Mouse (Mus musculus) T-helper 17 cell (primary cell): ENCODE measurements around the gene Rasl2-9.
"Not testable (repeated sequence)": the region's sequence is repeated elsewhere in the genome, so short reads cannot be mapped to it uniquely, and the experiment has no call there.

ENCODE experiments used
- in situ Hi-C, 2 experiments: fragments of 300-600 bp; cut with MboI, MseI; formaldehyde crosslinking; loops; 1 replicate in 1 of 2; 2 replicates in 1 of 2; pipeline ENCODE4 v1.15.1; 2025; ENCODE audit warnings: high pct_unique_total_duplicates in 2 of 2

Rasl2-9 gene

GRCm38 (mm10) chr7:5125549-5126406, at the start of gene Rasl2-9:
Gene Rasl2-9 (minus strand): TSS chr7:5125950.
- in situ Hi-C loops = no loop called here

- in situ Hi-C loops = not testable (repeated sequence)
Observed at GRCm38 (mm10) chr7:5149570-5149969, 23.8 kb upstream of the Rasl2-9 start, which contains the start of gene Vmn1r55. Gene Vmn1r55 (minus strand): TSS chr7:5149670.

GRCm38 (mm10) chr7:5125078-5125477, 672 bp downstream of the Rasl2-9 start:
- in situ Hi-C loops = no loop called here

- in situ Hi-C loops = loop anchor here in 1 of 2 experiments (10.0 kb wide), 1 partner anchor 882 kb away; the partner anchor contains the start of gene Lilra5
Observed at GRCm38 (mm10) chr7:5116850-5117249, 8.9 kb downstream of the Rasl2-9 start, which contains the start of gene Rfpl4. Gene Rfpl4 (minus strand): TSS chr7:5116950.

- in situ Hi-C loops = loop anchor here in 1 of 2 experiments (10.0 kb wide), 1 partner anchor 878 kb away; the partner anchor contains the start of gene Lilra5
Observed at GRCm38 (mm10) chr7:5112701-5113100, 13.0 kb downstream of the Rasl2-9 start.

- in situ Hi-C loops = no loop called here
Observed at GRCm38 (mm10) chr7:5109301-5109700, 16.4 kb downstream of the Rasl2-9 start.

- in situ Hi-C loops = no loop called here
Observed at GRCm38 (mm10) chr7:5108272-5108671, 17.5 kb downstream of the Rasl2-9 start.

- in situ Hi-C loops = no loop called here
Observed at GRCm38 (mm10) chr7:5102564-5102963, 23.2 kb downstream of the Rasl2-9 start.

- in situ Hi-C loops = no loop called here
Observed at GRCm38 (mm10) chr7:5101066-5101663, 24.6 kb downstream of the Rasl2-9 start.

- in situ Hi-C loops = loop anchor here in 1 of 2 experiments (25.0 kb wide), 3 partner anchors 962 to 1288 kb away; partner anchors contain the start of genes Leng8, Smim17, Zfp28 and Zfp444
Observed at GRCm38 (mm10) chr7:5099796-5100195, 26.0 kb downstream of the Rasl2-9 start.

- in situ Hi-C loops = loop anchor here in 1 of 2 experiments (25.0 kb wide), 3 partner anchors 961 to 1289 kb away; partner anchors contain the start of genes Leng8, Smim17, Zfp28 and Zfp444
Observed at GRCm38 (mm10) chr7:5098769-5099168, 27.0 kb downstream of the Rasl2-9 start.

- in situ Hi-C loops = loop anchor here in 1 of 2 experiments (25.0 kb wide), 3 partner anchors 956 to 1294 kb away; partner anchors contain the start of genes Leng8, Smim17, Zfp28 and Zfp444
Observed at GRCm38 (mm10) chr7:5092831-5093510, 32.8 kb downstream of the Rasl2-9 start.

GRCm38 (mm10) chr7:5092381-5092780, 33.4 kb downstream of the Rasl2-9 start:
- in situ Hi-C loops = loop anchor here in 1 of 2 experiments (25.0 kb wide), 3 partner anchors 955 to 1295 kb away; partner anchors contain the start of genes Leng8, Smim17, Zfp28 and Zfp444

- in situ Hi-C loops = loop anchor here in 1 of 2 experiments (25.0 kb wide), 3 partner anchors 954 to 1296 kb away; partner anchors contain the start of genes Leng8, Smim17, Zfp28 and Zfp444
Observed at GRCm38 (mm10) chr7:5091008-5091728, 34.6 kb downstream of the Rasl2-9 start.

GRCm38 (mm10) chr7:5089853-5090252, 35.9 kb downstream of the Rasl2-9 start:
- in situ Hi-C loops = loop anchor here in 1 of 2 experiments (25.0 kb wide), 3 partner anchors 953 to 1297 kb away; partner anchors contain the start of genes Leng8, Smim17, Zfp28 and Zfp444

- in situ Hi-C loops = loop anchor here in 1 of 2 experiments (25.0 kb wide), 3 partner anchors 951 to 1299 kb away; partner anchors contain the start of genes Leng8, Smim17, Zfp28 and Zfp444
Observed at GRCm38 (mm10) chr7:5087886-5088285, 37.9 kb downstream of the Rasl2-9 start.

- in situ Hi-C loops = loop anchor here in 1 of 2 experiments (25.0 kb wide), 3 partner anchors 950 to 1300 kb away; partner anchors contain the start of genes Leng8, Smim17, Zfp28 and Zfp444
Observed at GRCm38 (mm10) chr7:5086921-5087440, 38.8 kb downstream of the Rasl2-9 start.

GRCm38 (mm10) chr7:5085512-5085911, 40.2 kb downstream of the Rasl2-9 start:
- in situ Hi-C loops = loop anchor here in 1 of 2 experiments (25.0 kb wide), 3 partner anchors 948 to 1302 kb away; partner anchors contain the start of genes Leng8, Smim17, Zfp28 and Zfp444

GRCm38 (mm10) chr7:5083325-5084105, 42.2 kb downstream of the Rasl2-9 start:
- in situ Hi-C loops = loop anchor here in 1 of 2 experiments (5.0 to 25.0 kb wide), 4 partner anchors 946 to 1391 kb away; partner anchors contain the start of genes Leng8, Mboat7, Smim17 and Tsen34
